Mouse (Mus musculus) ES-Bruce4 (cell line): Measurements from ENCODE around the gene Lrrc36.

Experiments
- CTCF ChIP-seq: IDR thresholded peaks from one replicate; pipeline ENCODE4 v1.8.1; 2011; ENCODE audit warnings: low read depth, low read length
- POLR2A ChIP-seq: IDR thresholded peaks from one replicate; pipeline ENCODE4 v1.8.1; 2011; ENCODE audit warnings: low read length; ENCODE audit not compliant: insufficient read depth

GRCm38 (mm10) chr8:105446127-105446552 is 32.8 kb downstream of the Lrrc36 start:
- no peak for TF ChIP-seq CTCF
- TF ChIP-seq POLR2A = no peak
